Mouse (Mus musculus): Measurements from ENCODE around the gene Tm4sf19. TPM values are rescaled to one million over a fixed set of nuclear protein-coding genes. Genes with fewer than 3 reads are reported as not detected.

Gene Tm4sf19
- polyA plus RNA-seq, 1 experiment from 2014 or later = not detected

- H3K4me2 ChIP-seq (ENCODE audit: low read depth, low read length) = no peak overlapping the region
- H3K4me3 ChIP-seq (replicated peaks; ENCODE audit: low read length) = no peak overlapping the region
- no peaks in the 10 kb centered on the region for H3K36me3 ChIP-seq (ENCODE audit: control insufficient read depth, insufficient read depth, low read length)
- ATAC-seq (ENCODE audit: insufficient read depth, low FRiP score) = no peak
- H3K9me3 ChIP-seq (replicated peaks; ENCODE audit: control insufficient read depth, low read length) = peaks cover 4% of the 10 kb centered on the region; the same call in 1 of the 2 replicates
- H3K4me1 ChIP-seq (ENCODE audit: control insufficient read depth, insufficient read depth, low read length) = peaks cover 8% of the 10 kb centered on the region; the same call in 1 of the 2 replicates
- no peak overlapping the region for H3K27ac ChIP-seq (ENCODE audit: low read length)
- 45% methylated on average over 1 of the region's 1 CpGs for WGBS
- no peak overlapping the region for H3K9ac ChIP-seq (ENCODE audit: low read length)
- H3K27me3 ChIP-seq (ENCODE audit: control insufficient read depth, insufficient read depth, low read length) = no peaks in the 10 kb centered on the region
Measured at GRCm38 (mm10) chr16:32417457-32417856, 17.2 kb downstream of the Tm4sf19 start.

GRCm38 (mm10) chr16:32419517-32420483, 19.5 kb downstream of the Tm4sf19 start, which contains the start of gene Tctex1d2:
Gene Tctex1d2, plus strand, starts transcription at chr16:32419702.
- WGBS = 1% methylated on average over 45 of the region's 45 CpGs

GRCm38 (mm10) chr16:32427506-32427905, 27.2 kb downstream of the Tm4sf19 start:
- Histone ChIP-seq H3K4me2 (ENCODE audit: low read depth, low read length) (no peak overlapping the region), H3K36me3 (ENCODE audit: control insufficient read depth, insufficient read depth, low read length) (no peaks in the 10 kb centered on the region), H3K9me3 (replicated peaks; ENCODE audit: control insufficient read depth, low read length) (no peaks in the 10 kb centered on the region), H3K9ac (ENCODE audit: low read length) (no peak overlapping the region), H3K4me3 (replicated peaks; ENCODE audit: low read length) (no peak overlapping the region), H3K4me1 (ENCODE audit: control insufficient read depth, insufficient read depth, low read length) (peaks cover 16% of the 10 kb centered on the region), H3K27me3 (ENCODE audit: control insufficient read depth, insufficient read depth, low read length) (no peaks in the 10 kb centered on the region), H3K27ac (ENCODE audit: low read length) (no peak overlapping the region)
- ATAC-seq (ENCODE audit: insufficient read depth, low FRiP score) = no peak
- 91% methylated on average over 3 of the region's 3 CpGs for WGBS

More at GRCm38 (mm10) chr16:32419517-32420483, 19.5 kb downstream of the Tm4sf19 start, which contains the start of gene Tctex1d2:
- peaks cover 8% of the 10 kb centered on the region; the same call in 1 of the 2 replicates for H3K4me1 ChIP-seq (ENCODE audit: control insufficient read depth, insufficient read depth, low read length)
- peak within 1 kb of the TSS; percentile 88 for H3K27ac ChIP-seq (ENCODE audit: low read length)
- peak within 1 kb of the TSS; percentile 84 for H3K9ac ChIP-seq (ENCODE audit: low read length)
- H3K36me3 ChIP-seq (ENCODE audit: control insufficient read depth, insufficient read depth, low read length) = no peaks in the 10 kb centered on the region
- peaks cover 4% of the 10 kb centered on the region; the same call in 1 of the 2 replicates for H3K9me3 ChIP-seq (replicated peaks; ENCODE audit: control insufficient read depth, low read length)
- ATAC-seq (ENCODE audit: insufficient read depth, low FRiP score) = peak; percentile 97
- peak within 1 kb of the TSS; percentile 67 for H3K4me2 ChIP-seq (ENCODE audit: low read depth, low read length)
- peak within 1 kb of the TSS; percentile 69 for H3K4me3 ChIP-seq (replicated peaks; ENCODE audit: low read length)
- H3K27me3 ChIP-seq (ENCODE audit: control insufficient read depth, insufficient read depth, low read length) = no peaks in the 10 kb centered on the region

- peak within 1 kb of the TSS; percentile 90 for H3K27ac ChIP-seq (ENCODE audit: low read length)
- under 1% methylated on average over 54 of the region's 54 CpGs for WGBS
- H3K9me3 ChIP-seq (replicated peaks; ENCODE audit: control insufficient read depth, low read length) = no peaks in the 10 kb centered on the region
- H3K4me2 ChIP-seq (ENCODE audit: low read depth, low read length) = peak within 1 kb of the TSS; percentile 60
- H3K36me3 ChIP-seq (ENCODE audit: control insufficient read depth, insufficient read depth, low read length) = no peaks in the 10 kb centered on the region
- no peaks in the 10 kb centered on the region for H3K27me3 ChIP-seq (ENCODE audit: control insufficient read depth, insufficient read depth, low read length)
- peak; percentile 97 for ATAC-seq (ENCODE audit: insufficient read depth, low FRiP score)
- peaks cover 16% of the 10 kb centered on the region for H3K4me1 ChIP-seq (ENCODE audit: control insufficient read depth, insufficient read depth, low read length)
- H3K4me3 ChIP-seq (replicated peaks; ENCODE audit: low read length) = peak within 1 kb of the TSS; percentile 95
- peak within 1 kb of the TSS; percentile 93 for H3K9ac ChIP-seq (ENCODE audit: low read length)
Measured at GRCm38 (mm10) chr16:32430474-32431046, 30.3 kb downstream of the Tm4sf19 start, which contains the start of gene Pcyt1a. Gene Pcyt1a, plus strand, starts transcription at chr16:32430921.

- peak overlapping the region; percentile 95 for H3K4me3 ChIP-seq (replicated peaks; ENCODE audit: low read length)
- no peaks in the 10 kb centered on the region for H3K36me3 ChIP-seq (ENCODE audit: control insufficient read depth, insufficient read depth, low read length)
- no peak for ATAC-seq (ENCODE audit: insufficient read depth, low FRiP score)
- H3K9me3 ChIP-seq (replicated peaks; ENCODE audit: control insufficient read depth, low read length) = no peaks in the 10 kb centered on the region
- peak overlapping the region; percentile 93 for H3K9ac ChIP-seq (ENCODE audit: low read length)
- peaks cover 16% of the 10 kb centered on the region for H3K4me1 ChIP-seq (ENCODE audit: control insufficient read depth, insufficient read depth, low read length)
- H3K4me2 ChIP-seq (ENCODE audit: low read depth, low read length) = peak overlapping the region; percentile 60
- no peaks in the 10 kb centered on the region for H3K27me3 ChIP-seq (ENCODE audit: control insufficient read depth, insufficient read depth, low read length)
- WGBS = 1% methylated on average over 28 of the region's 28 CpGs
- H3K27ac ChIP-seq (ENCODE audit: low read length) = peak overlapping the region; percentile 90
Measured at GRCm38 (mm10) chr16:32431047-32431591, 30.8 kb downstream of the Tm4sf19 start.

- Histone ChIP-seq H3K9ac (ENCODE audit: low read length) (no peak overlapping the region), H3K9me3 (replicated peaks; ENCODE audit: control insufficient read depth, low read length) (no peaks in the 10 kb centered on the region), H3K4me3 (replicated peaks; ENCODE audit: low read length) (peak overlapping the region; percentile 95), H3K36me3 (ENCODE audit: control insufficient read depth, insufficient read depth, low read length) (no peaks in the 10 kb centered on the region), H3K4me2 (ENCODE audit: low read depth, low read length) (peak overlapping the region; percentile 60), H3K27me3 (ENCODE audit: control insufficient read depth, insufficient read depth, low read length) (no peaks in the 10 kb centered on the region), H3K27ac (ENCODE audit: low read length) (no peak overlapping the region), H3K4me1 (ENCODE audit: control insufficient read depth, insufficient read depth, low read length) (peaks cover 16% of the 10 kb centered on the region)
- WGBS = 97% methylated on average over 1 of the region's 1 CpGs
- no peak for ATAC-seq (ENCODE audit: insufficient read depth, low FRiP score)
Measured at GRCm38 (mm10) chr16:32431926-32432325, 31.6 kb downstream of the Tm4sf19 start.

- H3K9me3 ChIP-seq (replicated peaks; ENCODE audit: control insufficient read depth, low read length) = no peaks in the 10 kb centered on the region
- ATAC-seq (ENCODE audit: insufficient read depth, low FRiP score) = no peak
- no peak overlapping the region for H3K4me2 ChIP-seq (ENCODE audit: low read depth, low read length)
- no peaks in the 10 kb centered on the region for H3K27me3 ChIP-seq (ENCODE audit: control insufficient read depth, insufficient read depth, low read length)
- no peak overlapping the region for H3K4me3 ChIP-seq (replicated peaks; ENCODE audit: low read length)
- H3K36me3 ChIP-seq (ENCODE audit: control insufficient read depth, insufficient read depth, low read length) = no peaks in the 10 kb centered on the region
- 81% methylated on average over 2 of the region's 2 CpGs for WGBS
- H3K27ac ChIP-seq (ENCODE audit: low read length) = no peak overlapping the region
- peaks cover 16% of the 10 kb centered on the region for H3K4me1 ChIP-seq (ENCODE audit: control insufficient read depth, insufficient read depth, low read length)
- H3K9ac ChIP-seq (ENCODE audit: low read length) = no peak overlapping the region
Measured at GRCm38 (mm10) chr16:32433138-32433537, 32.8 kb downstream of the Tm4sf19 start.

GRCm38 (mm10) chr16:32434066-32434465, 33.8 kb downstream of the Tm4sf19 start:
- Histone ChIP-seq H3K4me1 (ENCODE audit: control insufficient read depth, insufficient read depth, low read length) (peaks cover 16% of the 10 kb centered on the region), H3K4me2 (ENCODE audit: low read depth, low read length) (no peak overlapping the region), H3K36me3 (ENCODE audit: control insufficient read depth, insufficient read depth, low read length) (no peaks in the 10 kb centered on the region), H3K9ac (ENCODE audit: low read length) (no peak overlapping the region), H3K27ac (ENCODE audit: low read length) (no peak overlapping the region), H3K9me3 (replicated peaks; ENCODE audit: control insufficient read depth, low read length) (no peaks in the 10 kb centered on the region), H3K27me3 (ENCODE audit: control insufficient read depth, insufficient read depth, low read length) (no peaks in the 10 kb centered on the region), H3K4me3 (replicated peaks; ENCODE audit: low read length) (no peak overlapping the region)
- WGBS = 42% methylated on average over 6 of the region's 6 CpGs
- ATAC-seq (ENCODE audit: insufficient read depth, low FRiP score) = no peak
